Mouse (Mus musculus) lung, postnatal 0 days (tissue): ENCODE measurements around the gene Vmn1r232.

Experiments
- CTCF ChIP-seq: IDR thresholded peaks from 2 replicates; pipeline ENCODE4 v1.5.1; 2016; ENCODE audit warnings: antibody characterized with exemption, mild to moderate bottlenecking
- EP300 ChIP-seq: IDR thresholded peaks from 2 replicates; pipeline ENCODE4 v1.6.1; 2016; ENCODE audit warnings: antibody characterized with exemption, mild to moderate bottlenecking, control low read depth

DNA sequence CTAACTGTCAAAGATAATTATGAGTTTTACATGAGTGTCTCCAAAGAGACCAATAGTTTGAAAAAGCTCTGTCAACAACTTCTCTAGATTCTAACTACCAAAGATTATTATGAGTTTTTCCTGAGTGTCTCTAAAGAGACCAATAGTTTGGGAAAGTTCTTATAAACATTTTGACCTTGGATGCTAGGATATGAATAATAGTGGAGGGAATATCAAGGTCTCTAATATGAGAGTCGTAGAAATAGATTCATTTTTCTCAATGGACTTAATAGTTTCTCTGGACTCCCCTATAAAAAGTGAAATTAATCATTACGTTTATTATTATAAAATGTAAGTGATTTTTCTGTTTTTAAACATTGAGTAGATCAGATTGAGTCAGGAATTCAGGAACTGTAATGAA lies 14.5 kb downstream of the Vmn1r232 start, which contains the start of gene Vmn1r231:
- TF ChIP-seq EP300 (no peak), CTCF (no peak)
